Mouse (Mus musculus) left cerebral cortex, adult 6 months (tissue): ENCODE results near the gene Xlr5c. TPM values are rescaled to one million over a fixed set of nuclear protein-coding genes. Genes with fewer than 3 reads are reported as not detected.

Source experiments
- long read RNA-seq, 2 experiments: library from polyadenylated mRNA; unstranded; transcript quantifications; one replicate each; pipeline ENCODE4 v2.0.0; 2019 to 2020
- polyA plus RNA-seq: library from polyadenylated mRNA; unstranded; fragments of <200 nt; fragmentation: Nextera tagmentation; gene quantifications from 2 replicates; pipeline ENCODE4 v1.2.3, GENCODE M21; 2021

Gene Xlr5c
- polyA plus RNA-seq: 0.20 TPM in 1 of 2 replicates, not detected in the other
- long read RNA-seq, experiment 1: 0 reads
- long read RNA-seq, experiment 2: 0 reads

DNA sequence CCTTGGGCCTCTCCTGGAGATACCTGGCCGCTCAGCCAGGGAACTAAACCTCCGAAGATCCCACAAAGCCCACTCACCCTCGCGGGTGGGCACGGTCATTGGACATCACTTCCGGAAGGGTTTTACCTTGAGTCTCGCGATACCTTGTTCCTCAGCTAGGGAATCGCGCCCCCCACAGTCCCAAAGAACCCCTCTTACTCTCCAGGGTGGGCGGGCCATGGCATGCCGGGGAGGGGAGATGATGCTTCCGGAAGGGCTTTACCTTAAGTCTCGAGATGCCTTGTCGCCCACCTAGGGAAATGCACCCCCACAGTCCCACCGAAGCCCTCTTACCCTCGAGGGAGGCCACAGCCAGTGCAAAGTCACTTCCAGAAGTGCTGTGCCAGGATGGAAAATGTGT is at the start of gene Xlr5c, which contains the start of gene Xlr5a:
Xlr5c (minus strand) TSS at position 101 of the 400 bp plus-strand sequence.
Xlr5a (minus strand) TSS at position 101 of the 400 bp plus-strand sequence.

GRCm38 (mm10) chrX:73342483-73342895 is 49.7 kb upstream of the Xlr5c start, which contains the start of gene Zfp275:
Gene Zfp275, plus strand, starts transcription at chrX:73342621.

DNA sequence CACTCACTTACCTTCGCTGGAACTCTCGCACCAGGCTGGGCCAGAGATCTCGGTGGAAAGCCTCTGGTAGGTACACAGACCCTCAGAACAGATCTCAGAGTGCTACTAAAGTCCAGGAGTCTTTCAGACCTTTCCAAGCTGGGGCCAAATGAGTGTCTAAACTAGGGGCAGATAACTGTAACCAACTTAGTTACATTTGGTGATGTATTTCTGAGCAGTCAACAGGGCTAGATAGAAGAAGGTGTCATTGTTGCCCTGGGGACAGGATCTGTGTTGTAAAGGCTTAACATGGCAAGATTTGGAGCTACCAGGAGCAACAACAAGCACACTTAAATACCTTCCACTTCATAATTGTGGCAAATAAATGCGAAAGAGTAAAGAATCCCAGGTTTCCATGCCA is 44.0 kb upstream of the Xlr5c start, which contains the start of gene Gm45015:
Gm45015 (minus strand) TSS at position 101 of the 400 bp plus-strand sequence.

DNA sequence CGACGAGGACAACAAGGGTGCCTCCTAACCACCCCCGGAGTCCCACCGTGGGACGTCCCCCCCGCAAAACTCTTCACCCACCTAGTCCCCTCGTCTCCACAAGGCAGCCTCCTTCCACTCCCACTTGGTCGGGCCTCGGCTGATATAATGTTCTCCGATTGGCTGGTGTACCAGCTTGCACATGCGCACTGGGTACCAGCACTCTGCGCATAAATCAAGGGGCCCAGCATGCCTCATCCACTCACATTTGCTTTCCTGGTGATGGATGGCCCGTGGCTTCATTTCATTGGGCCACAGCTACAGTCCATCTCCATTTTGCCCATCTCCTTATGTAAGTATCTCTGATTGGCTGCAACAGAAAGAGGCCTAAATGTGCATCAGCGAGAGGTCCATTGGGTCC is 27.5 kb downstream of the Xlr5c start, which contains the start of gene Xlr3c:
Xlr3c (minus strand) TSS at position 121 of the 400 bp plus-strand sequence.

DNA sequence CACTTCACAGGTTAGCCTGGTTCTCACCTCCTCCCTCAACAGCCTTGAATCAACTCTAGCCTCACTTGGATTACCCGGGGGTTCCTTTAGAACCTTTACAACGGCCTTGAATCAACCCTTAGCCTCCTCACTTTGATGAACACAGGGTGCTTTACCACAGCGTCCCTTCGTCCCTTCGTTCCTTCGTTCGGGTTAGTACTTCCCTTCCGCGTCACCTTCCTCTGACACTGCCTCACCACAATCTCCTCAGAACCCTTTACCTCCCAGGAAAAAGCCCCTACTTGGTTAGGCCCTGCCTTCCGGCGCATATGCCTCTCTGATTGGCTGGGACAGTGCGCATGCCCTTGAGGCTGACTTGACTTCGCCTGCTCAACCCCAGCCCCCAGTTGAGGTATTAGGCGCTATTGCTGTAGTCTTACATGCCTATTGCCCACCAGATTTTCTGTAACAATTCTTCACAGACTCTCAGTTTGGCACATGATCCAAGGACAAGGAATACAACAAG is 49.9 kb downstream of the Xlr5c start, which contains the start of gene Xlr4c:
Xlr4c (minus strand) TSS at position 310 of the 505 bp plus-strand sequence.

Other genes with a start within 250 kb of the Xlr5c start
- gene Pnma3, start 228.2 kb downstream of the Xlr5c start, polyA plus RNA-seq: 0.59 and 1.3 TPM in 2 replicates
- gene Xlr4a, start 210.5 kb downstream of the Xlr5c start, polyA plus RNA-seq: 0.15 TPM in 1 of 2 replicates, not detected in the other
- 0.97 and 2.4 TPM in 2 replicates for gene Xlr3a, start 195.9 kb downstream of the Xlr5c start, polyA plus RNA-seq
- 0.37 TPM in 1 of 2 replicates, not detected in the other for gene Gm14685, start 175.9 kb downstream of the Xlr5c start, polyA plus RNA-seq
- not detected in 2 replicates for gene Xlr5b, start 144.2 kb downstream of the Xlr5c start, polyA plus RNA-seq
- gene DXBay18, start 143.5 kb downstream of the Xlr5c start, polyA plus RNA-seq: 0.28 TPM in 1 of 2 replicates, not detected in the other
- not detected in 2 replicates for gene Spin2d, start 116.0 kb downstream of the Xlr5c start, polyA plus RNA-seq
- gene Xlr3b, start 100.8 kb downstream of the Xlr5c start, polyA plus RNA-seq: 1.3 and 3.3 TPM in 2 replicates
- 0.48 TPM in 1 of 2 replicates, not detected in the other for gene Xlr4b, start 78.6 kb downstream of the Xlr5c start, polyA plus RNA-seq
- 16.8 and 21.8 TPM in 2 replicates for gene F8a, start 64.7 kb downstream of the Xlr5c start, polyA plus RNA-seq
- not detected in 2 replicates for gene Xlr4c, start 49.8 kb downstream of the Xlr5c start, polyA plus RNA-seq
- not detected in 2 replicates for gene Xlr3c, start 27.6 kb downstream of the Xlr5c start, polyA plus RNA-seq
- gene Xlr5a, start within 50 bp of the Xlr5c start, polyA plus RNA-seq: 0.31 TPM in 1 of 2 replicates, not detected in the other
- not detected in 2 replicates for gene Gm45015, start 43.9 kb upstream of the Xlr5c start, polyA plus RNA-seq
- 3.4 and 3.9 TPM in 2 replicates for gene Zfp275, start 49.6 kb upstream of the Xlr5c start, polyA plus RNA-seq
- gene Gm18336, start 105.8 kb upstream of the Xlr5c start, polyA plus RNA-seq: not detected in 2 replicates
- 0.55 and 0.64 TPM in 2 replicates for gene Zfp92, start 118.1 kb upstream of the Xlr5c start, polyA plus RNA-seq
- gene Trex2, start 142.4 kb upstream of the Xlr5c start, polyA plus RNA-seq: not detected in 2 replicates
- 13.6 and 16.0 TPM in 2 replicates for gene Haus7, start 166.1 kb upstream of the Xlr5c start, polyA plus RNA-seq
- 13.0 and 24.0 TPM in 2 replicates for gene Bgn, start 190.6 kb upstream of the Xlr5c start, polyA plus RNA-seq
- 12.5 and 14.4 TPM in 2 replicates for gene Atp2b3, start 210.1 kb upstream of the Xlr5c start, polyA plus RNA-seq